Mouse (Mus musculus): ENCODE data around the gene Mup21. TPM values are rescaled to one million over a fixed set of nuclear protein-coding genes. Genes with fewer than 3 reads are reported as not detected.
A peak's percentile ranks its signal among the peaks of the same experiment; 100 is the strongest.
"Not testable (repeated sequence)": the region's sequence is repeated elsewhere in the genome, so short reads cannot be mapped to it uniquely, and the experiment has no call there.

Gene Mup21
- total RNA-seq (2021): not detected

DNA sequence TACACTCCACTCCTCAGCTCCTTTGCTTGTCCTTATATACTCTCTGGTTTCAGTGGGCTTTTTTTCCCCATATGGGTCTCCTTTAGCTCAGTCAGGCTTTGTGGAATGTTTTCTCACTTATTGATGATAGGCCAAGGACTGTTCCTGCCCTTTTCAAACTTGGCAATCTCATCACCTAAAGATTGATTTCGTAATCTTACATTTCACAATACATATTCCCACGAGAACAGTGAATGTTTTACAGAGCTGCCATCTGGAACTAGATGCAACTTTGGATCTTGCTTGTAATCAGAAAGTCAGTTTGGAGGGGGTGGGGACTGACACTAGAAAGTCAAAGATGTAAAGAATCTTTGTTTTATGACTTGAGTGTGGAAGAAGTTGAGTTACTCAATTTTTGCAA, at the start of gene Mup21:
Gene Mup21 (minus strand): TSS at position 53 of the 400 bp plus-strand sequence.
- no peak for DNase-seq (ENCODE audit: low spot score in 2 of 2)
- intact Hi-C loops (cut with DNase I): no loop called here

DNA sequence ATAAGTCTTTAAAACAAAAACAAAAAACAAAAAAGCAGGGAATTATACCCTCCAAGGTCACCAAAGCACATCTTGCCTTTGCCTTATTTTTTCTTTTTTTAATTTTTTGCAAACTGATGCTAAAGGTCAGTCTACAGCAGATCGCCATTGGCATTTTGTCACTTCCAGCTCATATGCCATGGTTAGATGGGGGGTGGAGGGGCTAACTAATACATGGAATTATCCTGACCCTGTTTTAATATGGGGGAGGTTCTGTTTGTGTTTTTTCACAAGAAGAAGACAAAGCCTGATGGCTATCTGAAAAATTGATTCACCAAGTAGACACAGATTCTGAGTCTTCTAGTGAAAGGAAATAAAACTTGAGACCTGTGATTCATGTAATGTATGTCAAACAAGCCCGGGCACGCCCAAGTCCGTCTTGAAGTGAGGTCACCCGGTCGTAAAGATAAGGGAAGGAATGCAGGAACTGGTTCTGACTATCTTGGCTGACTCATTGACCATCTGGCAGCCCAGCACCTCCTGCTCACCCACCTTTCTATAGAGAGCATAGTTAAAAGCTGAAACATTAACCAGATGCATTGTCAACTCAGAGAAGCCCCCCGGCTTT, 49.4 kb upstream of the Mup21 start:
- intact Hi-C loops (cut with DNase I): no loop called here
- no peak for DNase-seq (ENCODE audit: low spot score in 2 of 2)

DNA sequence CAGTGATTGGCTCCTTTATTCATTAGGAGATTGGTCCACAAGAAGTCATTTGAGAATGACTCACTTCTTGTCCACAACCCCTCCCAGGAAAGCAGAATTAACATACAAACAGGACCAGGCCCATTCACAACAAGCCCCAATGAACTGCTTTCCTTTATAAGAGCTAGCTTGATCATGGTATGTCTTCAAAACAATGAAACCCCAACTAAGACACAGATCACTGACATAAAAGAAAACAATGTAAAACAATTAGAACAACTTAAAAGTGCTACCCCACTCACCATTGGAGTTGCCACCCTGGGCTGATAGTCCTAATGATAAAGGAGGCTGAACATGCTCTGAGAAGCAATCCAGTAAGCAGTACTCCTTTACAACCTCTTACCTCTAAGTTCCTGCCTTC, 38.1 kb upstream of the Mup21 start:
- intact Hi-C loops (cut with DNase I): no loop called here
- DNase-seq (ENCODE audit: low spot score in 2 of 2): no peak

DNA sequence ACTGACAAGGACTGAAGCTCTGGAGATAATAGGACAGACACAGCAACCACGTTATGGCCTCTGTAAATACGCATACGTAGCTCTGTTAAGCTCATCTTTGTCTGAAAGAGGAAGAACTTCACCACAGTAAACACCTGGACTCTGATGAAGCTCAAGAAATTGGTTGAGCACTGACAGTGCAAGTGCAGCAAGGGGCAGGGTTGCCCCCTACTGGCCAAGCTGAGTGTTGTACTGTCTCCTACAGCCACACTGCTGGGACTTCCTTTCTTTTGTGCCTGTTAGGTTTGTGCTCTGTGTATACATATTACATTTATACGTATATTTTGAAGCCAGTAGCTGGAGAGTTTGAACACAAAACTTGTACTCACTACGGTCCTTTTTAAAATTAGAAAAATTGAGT, 26.6 kb upstream of the Mup21 start:
- intact Hi-C loops (cut with DNase I): no loop called here
- DNase-seq (ENCODE audit: low spot score in 2 of 2): peak; percentile 23 to 39

DNA sequence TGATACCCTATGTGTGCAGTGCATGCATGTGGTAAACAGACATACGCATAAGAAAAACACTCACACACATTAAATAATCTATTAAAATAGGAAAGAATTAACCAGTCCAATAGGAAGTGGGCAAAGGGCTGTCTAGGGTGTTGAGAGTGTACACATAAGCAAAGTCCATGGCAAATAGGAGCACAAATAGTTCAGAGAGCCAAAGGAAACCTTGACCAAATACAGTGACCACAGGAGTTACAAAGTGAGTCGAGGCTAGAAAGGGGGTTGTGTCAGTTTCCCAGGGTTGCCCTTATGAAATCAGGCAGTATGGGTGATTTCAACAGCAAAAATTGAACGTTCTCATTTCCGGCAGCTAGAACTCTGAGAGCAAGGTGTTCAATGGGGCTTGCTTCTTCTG, 23.8 kb upstream of the Mup21 start:
- intact Hi-C loops (cut with DNase I): loop anchor here (2.0 kb wide), 1 partner anchor 26 kb away; no protein-coding TSS in a partner anchor
- DNase-seq (ENCODE audit: low spot score in 2 of 2): no peak

DNA sequence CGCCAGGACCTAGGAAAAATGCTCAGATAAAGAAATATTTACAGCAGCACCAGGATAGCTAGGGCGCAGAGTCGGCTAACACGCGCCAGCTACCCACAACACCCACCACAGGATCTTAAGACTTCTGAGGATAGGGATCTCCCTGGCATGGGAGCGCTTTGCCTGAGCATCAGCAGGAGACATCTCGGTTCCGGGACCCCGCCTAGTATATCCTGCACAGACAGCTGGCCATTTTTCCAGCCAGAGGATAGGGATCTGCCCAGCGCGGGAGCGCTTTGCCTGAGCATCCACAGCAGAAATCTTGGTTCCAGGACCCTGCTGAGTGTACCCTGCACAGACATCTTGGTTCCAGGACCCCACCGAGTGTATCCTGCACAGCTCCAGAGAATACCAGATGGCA, 17.0 kb upstream of the Mup21 start:
- DNase-seq (ENCODE audit: low spot score in 2 of 2); intact Hi-C loops (cut with DNase I): not testable (repeated sequence)

DNA sequence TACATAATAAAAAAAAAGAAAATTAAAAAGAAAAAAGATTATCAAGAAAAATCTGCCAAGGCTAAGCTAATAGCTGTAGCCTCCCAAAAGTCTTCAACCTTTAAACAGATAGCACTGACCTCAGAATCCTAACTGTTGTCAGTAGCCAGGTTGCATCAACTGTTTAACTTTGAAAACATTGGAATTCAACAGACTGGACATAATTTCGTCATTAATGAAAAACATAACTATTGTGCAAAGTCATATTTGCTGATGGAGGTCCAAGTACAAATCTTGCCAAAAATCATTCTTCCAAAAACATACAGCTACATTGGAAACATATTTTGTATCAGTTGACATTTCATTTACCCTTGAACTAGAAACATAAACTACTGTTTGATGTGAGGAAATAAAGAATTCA, 7.7 kb upstream of the Mup21 start:
- intact Hi-C loops (cut with DNase I): loop anchor here (5.0 kb wide), 1 partner anchor 71 kb away; the partner anchor contains the start of gene Mup3
- DNase-seq (ENCODE audit: low spot score in 2 of 2): no peak

DNA sequence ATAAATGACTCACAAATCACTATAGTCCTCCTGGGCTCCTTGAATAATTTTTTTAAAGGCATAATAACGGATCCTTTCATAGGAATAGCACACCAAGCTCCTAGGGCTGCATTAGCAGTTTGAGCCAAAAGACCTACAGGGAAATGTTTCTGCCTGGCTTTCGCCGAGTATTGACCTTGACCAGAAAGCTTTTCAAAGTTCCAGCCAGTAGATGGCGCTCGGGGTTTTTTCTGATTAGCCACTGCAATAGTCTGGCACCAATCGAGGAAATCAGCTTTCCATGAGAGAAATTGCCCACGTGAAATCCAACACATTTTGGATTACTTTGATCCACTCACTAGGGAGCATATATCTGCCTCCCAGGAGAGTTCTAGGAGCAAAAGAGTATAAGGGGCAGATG, 17.0 kb downstream of the Mup21 start:
- DNase-seq (ENCODE audit: low spot score in 2 of 2): peak; percentile 4 to 25
- intact Hi-C loops (cut with DNase I): loop anchor here (10.0 kb wide), 2 partner anchors 91 to 131 kb away; partner anchors contain the start of gene Slc31a2

DNA sequence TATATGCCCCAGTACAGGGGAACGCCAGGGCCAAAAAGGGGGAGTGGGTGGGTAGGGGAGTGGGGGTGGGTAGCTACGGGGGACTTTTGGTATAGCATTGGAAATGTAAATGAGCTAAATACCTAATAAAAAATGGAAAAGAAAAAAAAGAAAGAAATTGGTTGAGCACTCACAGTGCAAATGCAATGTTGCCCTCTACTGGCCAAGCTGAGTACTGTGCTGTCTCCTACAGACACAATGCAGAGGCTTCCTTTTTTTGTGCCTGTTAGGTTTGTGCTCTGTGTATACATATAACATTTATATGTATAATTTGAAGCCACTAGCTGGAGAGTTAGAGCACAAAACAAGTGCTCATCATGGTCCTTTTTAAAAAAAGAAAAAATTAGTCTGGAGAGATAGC, 47.3 kb downstream of the Mup21 start:
- peak; percentile 18 to 25 for DNase-seq (ENCODE audit: low spot score in 2 of 2)
- intact Hi-C loops (cut with DNase I): not testable (repeated sequence)

Other genes starting within 250 kb of the Mup21 start
- not detected for gene Mup20, start 96.7 kb downstream of the Mup21 start, total RNA-seq (2021)
- not detected for gene Mup3, start 63.5 kb downstream of the Mup21 start, total RNA-seq (2021)
- gene Zfp37, start 80.2 kb upstream of the Mup21 start, total RNA-seq (2021): 10 to 100 TPM; 20.2 to 20.5 TPM
- 1 to 10 TPM; 7.6 to 8.2 TPM for gene Slc31a2, start 111.7 kb upstream of the Mup21 start, total RNA-seq (2021)
- gene Fkbp15, start 209.7 kb upstream of the Mup21 start, total RNA-seq (2021): 10 to 100 TPM; 33.1 to 35.9 TPM
- gene Slc31a1, start 209.9 kb upstream of the Mup21 start, total RNA-seq (2021): 10 to 100 TPM; 17.7 to 19.2 TPM

Data from left cerebral cortex, postnatal 25 days (tissue).